Mouse (Mus musculus) kidney, adult 2 months (tissue): ENCODE data around the gene Cacnb4. TPM values are rescaled to one million over a fixed set of nuclear protein-coding genes. Genes with fewer than 3 reads are reported as not detected.

Experiments
- DNase-seq: peaks from one replicate; pipeline ENCODE4 v3.0.0; 2021
- H3K27ac ChIP-seq: fragments of 200-500 bp; 2 replicates; pipeline ENCODE4 v1.5.1; 2012; ENCODE audit warnings: low read depth, low read length, control low read depth, inconsistent platforms; ENCODE audit not compliant: insufficient read depth
- H3K27me3 ChIP-seq: fragments of 200-500 bp; replicated peaks from 2 replicates; pipeline ENCODE4 v1.6.1; 2012; ENCODE audit warnings: mild to moderate bottlenecking, moderate library complexity, low read length, inconsistent platforms; ENCODE audit not compliant: control insufficient read depth, insufficient read depth
- H3K36me3 ChIP-seq: fragments of 200-500 bp; 2 replicates; pipeline ENCODE4 v1.6.1; 2012; ENCODE audit warnings: mild to moderate bottlenecking, moderate library complexity, low read length, inconsistent platforms; ENCODE audit not compliant: control insufficient read depth, insufficient read depth
- H3K4me1 ChIP-seq: fragments of 200-500 bp; 2 replicates; pipeline ENCODE4 v1.6.1; 2011; ENCODE audit warnings: low read length; ENCODE audit not compliant: control insufficient read depth, insufficient read depth
- H3K4me3 ChIP-seq: fragments of 200-500 bp; 2 replicates; pipeline ENCODE4 v1.5.1; 2011; ENCODE audit warnings: mild to moderate bottlenecking, low read depth, low read length, control low read depth; ENCODE audit not compliant: insufficient read depth
- CTCF ChIP-seq: fragments of 200-500 bp; conservative IDR thresholded peaks from 2 replicates; pipeline ENCODE4 v1.5.1; 2011; ENCODE audit warnings: low read depth, mild to moderate bottlenecking, control low read depth, low read length, moderate library complexity, mixed read lengths; ENCODE audit not compliant: insufficient read depth, insufficient read length
- POLR2A ChIP-seq: fragments of 200-500 bp; IDR thresholded peaks from one replicate; pipeline ENCODE4 v1.6.1; 2011; ENCODE audit warnings: low read depth, low read length, control low read depth
- WGBS: fragments of 180-500 bp; shearing (Covaris S2); methylation state at CpG from one replicate; pipeline ENCODE4 v1.1.7; 2018; 5-methylcytosine and 5-hydroxymethylcytosine counted together
- polyA plus RNA-seq: library from polyadenylated mRNA; depleted of rRNA; stranded (reverse); fragments of >200 nt; gene quantifications from 2 replicates; pipeline ENCODE4 v1.2.3, GENCODE M21; 2012

Gene Cacnb4
- polyA plus RNA-seq, 1 experiment = 1.0 TPM

GRCm38 (mm10) chr2:52435919-52436632 lies 240.6 kb downstream of the Cacnb4 start:
- Histone ChIP-seq H3K4me1 (no peaks in the 10 kb centered on the region; the same call in 1 of the 2 replicates), H3K4me3 (no peak overlapping the region), H3K27me3 (no peaks in the 10 kb centered on the region), H3K27ac (no peak overlapping the region), H3K36me3 (no peaks in the 10 kb centered on the region)
- no peak for DNase-seq
- 77% methylated on average over 14 of the region's 14 CpGs for WGBS
- TF ChIP-seq POLR2A (no peak), CTCF (no peak)

GRCm38 (mm10) chr2:52433365-52433764 lies 243.3 kb downstream of the Cacnb4 start:
- Histone ChIP-seq H3K36me3 (no peaks in the 10 kb centered on the region), H3K4me1 (no peaks in the 10 kb centered on the region; the same call in 1 of the 2 replicates), H3K27me3 (no peaks in the 10 kb centered on the region), H3K4me3 (no peak overlapping the region), H3K27ac (no peak overlapping the region)
- TF ChIP-seq POLR2A = no peak
- no peak for TF ChIP-seq CTCF
- 71% methylated on average over 7 of the region's 7 CpGs for WGBS
- peak; percentile 8 for DNase-seq

GRCm38 (mm10) chr2:52427383-52427782 lies 249.2 kb downstream of the Cacnb4 start:
- TF ChIP-seq POLR2A (no peak), CTCF (no peak)
- H3K4me1 ChIP-seq = peaks cover 7% of the 10 kb centered on the region; the same call in 1 of the 2 replicates
- DNase-seq = no peak
- no peak overlapping the region for H3K27ac ChIP-seq
- H3K27me3 ChIP-seq = no peaks in the 10 kb centered on the region
- 86% methylated on average over 3 of the region's 3 CpGs for WGBS
- no peak overlapping the region for H3K4me3 ChIP-seq
- H3K36me3 ChIP-seq = no peaks in the 10 kb centered on the region

- no peaks in the 10 kb centered on the region for H3K27me3 ChIP-seq
- H3K36me3 ChIP-seq = no peaks in the 10 kb centered on the region
- DNase-seq = no peak
- peaks cover 18% of the 10 kb centered on the region for H3K4me1 ChIP-seq
- H3K4me3 ChIP-seq = no peak overlapping the region
- WGBS = 79% methylated on average over 3 of the region's 3 CpGs
- no peak for TF ChIP-seq CTCF
- no peak for TF ChIP-seq POLR2A
- no peak overlapping the region for H3K27ac ChIP-seq
Observed at GRCm38 (mm10) chr2:52426041-52426440, 250.6 kb downstream of the Cacnb4 start.

- TF ChIP-seq CTCF = no peak
- no peak for TF ChIP-seq POLR2A
- Histone ChIP-seq H3K4me3 (peak overlapping the region; percentile 63), H3K4me1 (peaks cover 19% of the 10 kb centered on the region), H3K27ac (peak overlapping the region; percentile 46; the same call in 1 of the 2 replicates), H3K27me3 (no peaks in the 10 kb centered on the region), H3K36me3 (no peaks in the 10 kb centered on the region)
- DNase-seq = no peak
- WGBS = 11% methylated on average over 10 of the region's 10 CpGs
Observed at GRCm38 (mm10) chr2:52425523-52425795, 251.2 kb downstream of the Cacnb4 start.

GRCm38 (mm10) chr2:52424747-52425522 lies 251.7 kb downstream of the Cacnb4 start, which contains the start of gene Arl5a:
Arl5a (minus strand) TSS chr2:52424901.
- TF ChIP-seq CTCF (no peak), POLR2A (no peak)
- Histone ChIP-seq H3K4me1 (peaks cover 19% of the 10 kb centered on the region), H3K36me3 (no peaks in the 10 kb centered on the region), H3K27me3 (no peaks in the 10 kb centered on the region), H3K27ac (peak within 1 kb of the TSS; percentile 74), H3K4me3 (peak within 1 kb of the TSS; percentile 71)
- DNase-seq = peak; percentile 96
- under 1% methylated on average over 55 of the region's 57 CpGs for WGBS

GRCm38 (mm10) chr2:52424248-52424728 lies 252.3 kb downstream of the Cacnb4 start:
- DNase-seq = peak; percentile 56
- WGBS = under 1% methylated on average over 42 of the region's 42 CpGs
- no peak for TF ChIP-seq POLR2A
- TF ChIP-seq CTCF = no peak
- peaks cover 19% of the 10 kb centered on the region for H3K4me1 ChIP-seq
- peak overlapping the region; percentile 74 for H3K27ac ChIP-seq
- H3K27me3 ChIP-seq = no peaks in the 10 kb centered on the region
- peak overlapping the region; percentile 71 for H3K4me3 ChIP-seq
- H3K36me3 ChIP-seq = no peaks in the 10 kb centered on the region
